Comparison of ENCODE assay signal across 15 mouse cellular contexts in genomic region chr9:65408871-65409295, GRCm38 (mm10). TPM values are rescaled to one million over a fixed set of nuclear protein-coding genes. Genes with fewer than 3 reads are reported as not detected.
DNase-seq lines count a peak whose midpoint lies in the region; ATAC-seq lines count a peak whose summit lies in the region.
"Had no signal": no experiment of that assay in that cellular context is flagged by ENCODE, and none has a peak within 500 bp of the region (broad histone marks: within the 10 kb centered on the region; RNA-seq: fewer than 3 reads in every experiment).

No protein-coding gene starts in this region.

- no peaks in the 10 kb centered on the region for H3K36me3 ChIP-seq in heart, embryonic 11.5 days (ENCODE audit: control insufficient read depth, insufficient read depth, low read length)
- H3K36me3 ChIP-seq: midbrain, embryonic 12.5 days; neural tube, embryonic 15.5 days had no signal

- H3K9me3 ChIP-seq in heart, embryonic 11.5 days (replicated peaks; ENCODE audit: control insufficient read depth, low read length), result no peaks in the 10 kb centered on the region
- H3K9me3 ChIP-seq: midbrain, embryonic 12.5 days; neural tube, embryonic 15.5 days had no signal

- no peak overlapping the region for H3K4me2 ChIP-seq in heart, embryonic 11.5 days
- H3K4me2 ChIP-seq: midbrain, embryonic 12.5 days; neural tube, embryonic 15.5 days had no signal

- no peaks in the 10 kb centered on the region for H3K27me3 ChIP-seq in heart, embryonic 11.5 days (ENCODE audit: control insufficient read depth, insufficient read depth, low read length)
- H3K27me3 ChIP-seq: midbrain, embryonic 12.5 days; neural tube, embryonic 15.5 days had no signal

- H3K27ac ChIP-seq in heart, embryonic 11.5 days (ENCODE audit: low read depth, low read length), result no peak overlapping the region
- H3K27ac ChIP-seq: midbrain, embryonic 12.5 days; neural tube, embryonic 15.5 days had no signal

- DNase-seq in heart, postnatal 10 days, result peak; percentile 52 to 59
- DNase-seq in adrenal gland, postnatal 36 days, result peak; percentile 54 to 55
- peak; percentile 76 for DNase-seq in kidney, postnatal 10 days
- no peak for DNase-seq in thymus, postnatal 0 days (ENCODE audit: low spot score)
- no peak for DNase-seq in layer of hippocampus, adult 18-20 months (ENCODE audit: low spot score in 2 of 2)
- DNase-seq: cerebellum, postnatal 36 days; thymus, postnatal 25 days had no signal

- H3K9ac ChIP-seq in heart, embryonic 11.5 days (ENCODE audit: low read depth, low read length), result no peak overlapping the region
- H3K9ac ChIP-seq: midbrain, embryonic 12.5 days; neural tube, embryonic 15.5 days had no signal

- WGBS in heart, embryonic 11.5 days (ENCODE audit: insufficient replicate concordance), result 64% methylated on average over 5 of the region's 5 CpGs

- no peak for ATAC-seq in heart, embryonic 11.5 days (replicated peaks; ENCODE audit: insufficient number of reproducible peaks, low FRiP score, low TSS enrichment)
- ATAC-seq in megakaryocyte-erythroid progenitor cell, adult 5-6 weeks (replicated peaks; ENCODE audit: low FRiP score, low TSS enrichment, poor library complexity, severe bottlenecking), result 0 out of 2 replicates have a peak, but pooled peaks have one; percentile 13
- no peak for ATAC-seq in erythroid progenitor cell, adult 5-6 weeks (replicated peaks; ENCODE audit: low FRiP score, poor library complexity, severe bottlenecking)
- ATAC-seq: hindbrain, embryonic 16.5 days had no signal

- intact Hi-C loops in heart, postnatal 10 days (cut with DNase I), result no loop called here

- H3K4me1 ChIP-seq in heart, embryonic 11.5 days (ENCODE audit: control insufficient read depth, insufficient read depth, low read length), result no peaks in the 10 kb centered on the region; the same call in 1 of the 2 replicates
- H3K4me1 ChIP-seq: midbrain, embryonic 12.5 days had no signal

- H3K4me3 ChIP-seq in heart, embryonic 11.5 days (ENCODE audit: low read depth, low read length), result no peak overlapping the region
- H3K4me3 ChIP-seq: midbrain, embryonic 12.5 days; neural tube, embryonic 15.5 days had no signal

RNA-seq across cellular contexts. Expression of gene Rasl12, which starts 10.6 kb away (rescaled TPM):
- total RNA-seq in heart, postnatal 10 days (2021), result 10 to 100 TPM; 13.3 to 16.2 TPM
- polyA plus RNA-seq in heart, embryonic 11.5 days (2014; fragmentation: Nextera tagmentation; extraction: Ambion mirVana), result 2.2 and 2.5 TPM in 2 replicates
- total RNA-seq in adrenal gland, postnatal 36 days (2021), result 10 to 100 TPM; 11.9 to 12.7 TPM
- total RNA-seq in megakaryocyte-erythroid progenitor cell, adult 5-6 weeks (2014; fragmentation: Nextera tagmentation), result not detected in 2 replicates
- 0.46 TPM in 1 of 2 replicates, not detected in the other for total RNA-seq in megakaryocyte-erythroid progenitor cell, adult 5-6 weeks (2017)
- polyA plus RNA-seq in thymus, postnatal 0 days (2015; fragmentation: Nextera tagmentation; extraction: Ambion mirVana), result 2.0 and 2.2 TPM in 2 replicates
- total RNA-seq in layer of hippocampus, adult 18-20 months (2021), result 1 to 10 TPM; 2.4 to 2.8 TPM
- total RNA-seq in erythroid progenitor cell, adult 5-6 weeks (2015; ENCODE audit: low replicate concordance), result not detected in 2 replicates
- total RNA-seq in erythroid progenitor cell, adult 5-6 weeks (2017; ENCODE audit: low replicate concordance), result not detected in 2 replicates

RNA-seq across cellular contexts. Expression of gene Slc51b, which starts 13.9 kb away (rescaled TPM):
- total RNA-seq in heart, postnatal 10 days (2021), result not detected
- not detected in 2 replicates for polyA plus RNA-seq in heart, embryonic 11.5 days (2014; fragmentation: Nextera tagmentation; extraction: Ambion mirVana)
- not detected for total RNA-seq in adrenal gland, postnatal 36 days (2021)
- not detected in 2 replicates for total RNA-seq in megakaryocyte-erythroid progenitor cell, adult 5-6 weeks (2014; fragmentation: Nextera tagmentation)
- total RNA-seq in megakaryocyte-erythroid progenitor cell, adult 5-6 weeks (2017), result not detected in 2 replicates
- 0.21 TPM in 1 of 2 replicates, not detected in the other for polyA plus RNA-seq in thymus, postnatal 0 days (2015; fragmentation: Nextera tagmentation; extraction: Ambion mirVana)
- total RNA-seq in layer of hippocampus, adult 18-20 months (2021), result not detected
- total RNA-seq in erythroid progenitor cell, adult 5-6 weeks (2015; ENCODE audit: low replicate concordance), result not detected in 2 replicates
- total RNA-seq in erythroid progenitor cell, adult 5-6 weeks (2017; ENCODE audit: low replicate concordance), result not detected in 2 replicates
- total RNA-seq: gastrocnemius, adult 8-10 months had no signal
- polyA plus RNA-seq: hindbrain, embryonic 16.5 days; limb, embryonic 11.5 days; midbrain, embryonic 12.5 days; neural tube, embryonic 15.5 days had no signal

RNA-seq across cellular contexts. Expression of gene Kbtbd13, which starts 17.4 kb away (rescaled TPM):
- 1 to 10 TPM; 1.1 to 2.1 TPM for total RNA-seq in heart, postnatal 10 days (2021)
- 0.94 and 2.1 TPM in 2 replicates for polyA plus RNA-seq in heart, embryonic 11.5 days (2014; fragmentation: Nextera tagmentation; extraction: Ambion mirVana)
- under 1 TPM; 0.10 to 0.26 TPM for total RNA-seq in adrenal gland, postnatal 36 days (2021)
- total RNA-seq in megakaryocyte-erythroid progenitor cell, adult 5-6 weeks (2014; fragmentation: Nextera tagmentation), result not detected in 2 replicates
- not detected in 2 replicates for total RNA-seq in megakaryocyte-erythroid progenitor cell, adult 5-6 weeks (2017)
- polyA plus RNA-seq in thymus, postnatal 0 days (2015; fragmentation: Nextera tagmentation; extraction: Ambion mirVana), result 0.37 and 0.55 TPM in 2 replicates
- under 1 TPM; 0.25 TPM for total RNA-seq in layer of hippocampus, adult 18-20 months (2021)
- total RNA-seq in erythroid progenitor cell, adult 5-6 weeks (2015; ENCODE audit: low replicate concordance), result not detected in 2 replicates
- total RNA-seq in erythroid progenitor cell, adult 5-6 weeks (2017; ENCODE audit: low replicate concordance), result not detected in 2 replicates

RNA-seq across cellular contexts. Expression of gene Mtfmt, which starts 26.7 kb away (rescaled TPM):
- total RNA-seq in heart, postnatal 10 days (2021), result 1 to 10 TPM; 6.6 to 6.9 TPM
- polyA plus RNA-seq in heart, embryonic 11.5 days (2014; fragmentation: Nextera tagmentation; extraction: Ambion mirVana), result 13.6 and 15.3 TPM in 2 replicates
- total RNA-seq in adrenal gland, postnatal 36 days (2021), result 10 to 100 TPM; 13.4 to 14.2 TPM
- total RNA-seq in megakaryocyte-erythroid progenitor cell, adult 5-6 weeks (2014; fragmentation: Nextera tagmentation), result 18.1 and 20.2 TPM in 2 replicates
- 14.9 and 15.4 TPM in 2 replicates for total RNA-seq in megakaryocyte-erythroid progenitor cell, adult 5-6 weeks (2017)
- 19.5 and 23.5 TPM in 2 replicates for polyA plus RNA-seq in thymus, postnatal 0 days (2015; fragmentation: Nextera tagmentation; extraction: Ambion mirVana)
- total RNA-seq in layer of hippocampus, adult 18-20 months (2021), result 10 to 100 TPM; 17.1 to 18.0 TPM
- 4.6 and 14.4 TPM in 2 replicates for total RNA-seq in erythroid progenitor cell, adult 5-6 weeks (2015; ENCODE audit: low replicate concordance)
- total RNA-seq in erythroid progenitor cell, adult 5-6 weeks (2017; ENCODE audit: low replicate concordance), result 1.2 and 5.5 TPM in 2 replicates

RNA-seq across cellular contexts. Expression of gene Ubap1l, which starts 48.0 kb away (rescaled TPM):
- 1 to 10 TPM in 1 of 2 experiments, not detected in 1; 1.0 TPM for total RNA-seq in heart, postnatal 10 days (2021)
- 0.23 and 0.73 TPM in 2 replicates for polyA plus RNA-seq in heart, embryonic 11.5 days (2014; fragmentation: Nextera tagmentation; extraction: Ambion mirVana)
- 1 to 10 TPM in 1 of 2 experiments, under 1 TPM in 1; 0.60 to 1.0 TPM for total RNA-seq in adrenal gland, postnatal 36 days (2021)
- not detected in 2 replicates for total RNA-seq in megakaryocyte-erythroid progenitor cell, adult 5-6 weeks (2014; fragmentation: Nextera tagmentation)
- total RNA-seq in megakaryocyte-erythroid progenitor cell, adult 5-6 weeks (2017), result 0.56 TPM in 1 of 2 replicates, not detected in the other
- 0.12 and 0.22 TPM in 2 replicates for polyA plus RNA-seq in thymus, postnatal 0 days (2015; fragmentation: Nextera tagmentation; extraction: Ambion mirVana)
- 1 to 10 TPM; 3.2 to 3.6 TPM for total RNA-seq in layer of hippocampus, adult 18-20 months (2021)
- total RNA-seq in erythroid progenitor cell, adult 5-6 weeks (2015; ENCODE audit: low replicate concordance), result not detected in 2 replicates
- not detected in 2 replicates for total RNA-seq in erythroid progenitor cell, adult 5-6 weeks (2017; ENCODE audit: low replicate concordance)

Comparison
In these comparisons a context has a peak if more than half of its experiments do, and no peak if none do; other contexts are left out.
1. DNase-seq: peak in heart, postnatal 10 days (2 of 2), adrenal gland, postnatal 36 days (2 of 2) and kidney, postnatal 10 days (single experiment); none in thymus, postnatal 0 days (single experiment) and layer of hippocampus, adult 18-20 months (0 of 2).